Mouse (Mus musculus): ENCODE data around the gene Afg1l.

Gene Afg1l

DNA sequence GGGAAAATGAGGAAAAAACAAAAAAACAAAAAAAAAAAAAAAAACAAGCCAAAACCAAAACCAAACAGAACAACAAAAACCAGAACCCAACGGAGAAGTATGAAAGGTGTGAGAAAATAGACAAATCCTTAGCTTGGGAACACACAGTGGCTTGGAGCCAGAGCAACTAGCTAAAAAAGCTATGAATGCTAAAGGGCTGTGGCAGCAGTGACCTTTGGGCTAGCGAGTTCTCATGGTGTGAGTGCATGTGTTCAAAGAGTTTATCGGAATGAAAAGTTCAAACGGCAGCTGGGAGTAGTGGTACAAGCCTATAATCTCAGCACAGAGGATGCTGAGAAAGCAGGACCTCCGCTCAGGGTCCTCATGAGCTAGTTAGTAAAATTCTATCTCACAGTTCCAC, 214.2 kb downstream of the Afg1l start:
- DNase-seq = no peak

DNA sequence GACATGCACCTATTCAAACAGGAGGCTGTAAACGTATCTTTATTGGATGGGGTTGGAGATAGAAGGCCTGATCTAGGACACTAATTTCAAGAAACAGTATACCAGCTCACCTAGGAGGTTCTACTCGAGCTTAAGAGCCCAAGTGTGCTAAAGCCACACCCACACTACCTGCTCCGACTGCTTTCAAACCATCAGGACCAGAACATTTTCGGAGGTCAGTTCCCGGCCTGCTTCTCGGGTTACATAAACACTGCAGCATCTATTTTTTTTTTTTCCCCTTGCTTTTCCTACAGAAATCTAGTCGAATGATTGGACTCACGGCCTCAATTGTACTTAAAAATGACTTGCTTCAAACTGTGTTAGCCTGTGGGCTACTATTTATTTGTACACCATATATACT, 214.7 kb downstream of the Afg1l start:
- no peak for DNase-seq
